Mouse (Mus musculus) left cerebral cortex, adult 8-10 months (tissue): ENCODE results near the gene Phkg2. TPM values are rescaled to one million over a fixed set of nuclear protein-coding genes. Genes with fewer than 3 reads are reported as not detected.
"Not testable (repeated sequence)": the region's sequence is repeated elsewhere in the genome, so short reads cannot be mapped to it uniquely, and the experiment has no call there.

Experiments
- DNase-seq, 2 experiments: peaks; one replicate each; pipeline ENCODE4 v3.0.0; 2022; ENCODE audit warnings: low spot score in 2 of 2
- total RNA-seq, 4 experiments: library from RNA; stranded (reverse); gene quantifications; 2 replicates each; pipeline ENCODE4 v1.2.4; 2022

The Phkg2 gene
- total RNA-seq, 4 experiments from 2014 or later: 74.2 to 85.4 (median 81.9) TPM

GRCm38 (mm10) chr7:127602903-127603302 lies 29.8 kb downstream of the Phkg2 start:
- no peak for DNase-seq

GRCm38 (mm10) chr7:127604256-127604655 lies 31.1 kb downstream of the Phkg2 start:
- no peak for DNase-seq

GRCm38 (mm10) chr7:127607150-127607549 lies 34.0 kb downstream of the Phkg2 start:
- DNase-seq: no peak

GRCm38 (mm10) chr7:127611011-127611410 lies 37.9 kb downstream of the Phkg2 start:
- no peak for DNase-seq

GRCm38 (mm10) chr7:127611561-127611960 lies 38.4 kb downstream of the Phkg2 start:
- no peak for DNase-seq

DNA sequence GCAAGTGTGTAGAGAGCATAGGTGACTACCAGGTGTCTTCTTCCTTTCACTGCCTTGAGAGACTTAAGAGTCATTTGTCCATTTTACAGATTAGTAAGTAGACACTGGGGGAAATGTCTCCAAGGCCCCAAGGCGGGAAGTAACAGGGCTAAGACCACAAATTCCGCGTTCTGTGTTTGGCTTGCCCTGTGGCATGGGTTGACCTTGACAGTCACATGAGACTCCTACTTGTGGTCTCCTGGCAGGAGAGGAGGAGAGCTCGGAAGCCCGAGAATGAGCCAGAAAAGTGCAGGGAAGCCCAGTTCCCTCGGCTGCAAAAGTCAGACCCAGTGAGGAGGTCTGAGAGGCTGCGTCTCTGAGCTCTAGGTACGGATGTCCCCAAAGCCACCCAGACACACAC lies 40.4 kb downstream of the Phkg2 start:
- no peak for DNase-seq

DNA sequence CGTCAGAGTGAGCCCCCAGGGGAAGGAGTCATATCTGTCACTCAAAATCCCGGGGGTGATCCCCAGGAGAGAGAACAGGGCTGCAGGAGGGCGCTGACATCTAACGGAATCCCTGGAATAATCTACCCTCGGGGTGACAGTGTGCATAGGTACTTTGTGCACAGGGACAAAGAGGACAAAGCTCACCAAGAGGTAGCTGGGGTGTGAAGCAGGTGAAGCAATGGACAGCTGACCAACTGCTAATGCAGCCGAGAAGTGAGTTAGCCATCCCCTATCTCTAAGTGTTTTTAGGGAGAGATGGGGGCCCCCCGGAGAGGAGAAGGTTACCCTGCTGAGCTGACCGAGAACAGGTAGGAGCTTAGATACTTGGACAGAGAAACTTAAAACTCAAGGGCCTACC lies 41.0 kb downstream of the Phkg2 start:
- DNase-seq: no peak

DNA sequence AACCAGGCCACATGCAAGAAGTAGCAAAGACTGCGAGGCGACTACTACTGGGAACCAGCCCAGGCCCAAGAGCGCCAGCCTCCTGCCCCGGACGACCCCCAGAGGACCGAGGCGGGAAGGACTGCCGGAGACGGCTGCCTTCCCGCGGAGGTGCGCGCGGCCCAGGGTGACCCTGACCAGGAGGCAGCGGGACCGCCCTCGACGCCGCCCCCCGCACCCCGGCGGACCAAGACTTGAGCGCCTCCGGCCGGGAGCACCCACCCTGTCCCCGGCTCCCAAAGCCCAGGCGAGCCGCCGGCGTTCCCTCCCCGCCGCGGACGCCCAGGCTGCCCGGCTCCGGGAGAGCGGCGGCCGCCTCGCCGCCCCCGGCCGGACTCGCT lies 41.4 kb downstream of the Phkg2 start:
- no peak for DNase-seq

GRCm38 (mm10) chr7:127614891-127615843 lies 42.0 kb downstream of the Phkg2 start, which contains the start of gene Zfp629:
TSS of gene Zfp629 (minus strand) at chr7:127615797.
- DNase-seq: peak; percentile 61 to 72

GRCm38 (mm10) chr7:127616336-127616735 lies 43.2 kb downstream of the Phkg2 start:
- DNase-seq: no peak

GRCm38 (mm10) chr7:127616881-127617280 lies 43.7 kb downstream of the Phkg2 start:
- DNase-seq: no peak

DNA sequence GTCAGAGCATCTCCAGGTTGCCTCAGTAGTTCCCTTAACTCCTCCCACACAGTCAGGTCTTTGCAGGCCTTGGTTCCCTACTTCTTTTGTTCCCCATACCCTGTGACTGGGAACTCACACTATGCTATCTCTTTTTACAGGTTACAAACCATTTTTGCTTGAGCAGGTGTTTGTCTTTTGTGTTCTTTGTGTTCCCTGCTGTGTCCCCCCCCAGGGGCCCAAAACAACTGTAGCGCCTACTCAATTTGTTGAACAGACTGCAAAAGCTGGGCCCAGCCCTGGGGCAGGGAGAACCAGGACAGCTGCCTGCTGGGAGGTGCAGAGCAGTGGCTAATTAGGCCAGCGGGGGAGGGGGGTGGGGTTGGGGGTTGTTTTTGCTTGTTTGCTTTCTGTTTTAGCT lies 44.8 kb downstream of the Phkg2 start:
- DNase-seq: no peak

GRCm38 (mm10) chr7:127618402-127618801 lies 45.3 kb downstream of the Phkg2 start:
- DNase-seq: not testable (repeated sequence)

DNA sequence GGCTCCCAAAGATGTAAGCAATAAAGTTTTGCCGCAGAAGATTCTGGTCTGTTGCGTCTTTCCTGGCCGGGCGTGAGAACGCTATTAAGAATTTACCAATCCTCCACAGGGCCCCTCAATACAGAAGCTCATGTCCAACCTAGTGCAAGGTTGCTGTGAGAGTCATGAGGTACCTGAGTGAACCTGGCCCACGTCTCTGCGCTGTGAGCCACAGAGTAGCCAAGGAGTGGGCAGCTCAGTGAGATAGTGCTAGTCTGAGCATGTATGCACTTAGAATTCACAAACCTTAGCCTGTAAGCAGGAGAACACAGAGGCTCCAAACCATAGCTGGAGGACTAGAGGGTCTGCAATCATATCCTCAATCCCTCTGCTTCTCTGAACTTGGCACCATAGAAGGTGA lies 52.9 kb downstream of the Phkg2 start:
- no peak for DNase-seq

DNA sequence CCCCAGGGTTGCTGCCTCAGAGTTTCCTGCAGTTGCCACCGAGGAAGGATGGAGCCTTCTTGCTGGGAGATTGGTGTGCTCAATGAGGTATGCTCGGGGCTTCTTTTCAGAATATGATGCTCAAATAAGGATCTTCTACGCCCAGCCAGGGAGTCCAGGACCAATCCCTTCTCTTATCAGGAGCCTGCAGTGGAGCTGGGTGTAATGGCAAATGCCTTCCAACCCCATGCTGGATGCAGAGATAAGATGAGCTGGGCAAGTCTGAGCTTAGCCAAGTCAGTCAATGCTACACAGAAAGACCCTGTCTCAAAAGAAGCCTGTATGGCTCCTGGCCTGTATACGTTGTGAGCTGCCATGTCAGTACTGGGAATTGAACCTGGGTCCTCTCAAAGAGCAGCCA lies 53.3 kb downstream of the Phkg2 start:
- DNase-seq: no peak

GRCm38 (mm10) chr7:127628646-127629045 lies 55.5 kb downstream of the Phkg2 start:
- no peak for DNase-seq

- no peak for DNase-seq
Measured at GRCm38 (mm10) chr7:127631416-127631815, 58.3 kb downstream of the Phkg2 start.

Other genes starting within 250 kb of the Phkg2 start
- 10 to 100 TPM; 14.1 to 15.7 (median 15.2) TPM for gene Zfp768, start 227.8 kb upstream of the Phkg2 start, total RNA-seq
- 1 to 10 TPM; 6.6 to 8.8 (median 8.1) TPM for gene Zfp747, start 197.3 kb upstream of the Phkg2 start, total RNA-seq
- 1 to 10 TPM; 3.1 to 5.3 (median 4.2) TPM for gene 9130019O22Rik, start 186.2 kb upstream of the Phkg2 start, total RNA-seq
- 10 to 100 TPM in 1 of 4 experiments, 1 to 10 TPM in 3; 6.5 to 10.3 (median 8.0) TPM for gene E430018J23Rik, start 179.7 kb upstream of the Phkg2 start, total RNA-seq
- gene Zfp764, start 166.5 kb upstream of the Phkg2 start, total RNA-seq: 1 to 10 TPM; 6.1 to 6.7 (median 6.6) TPM
- 10 to 100 TPM; 13.3 to 18.0 (median 16.5) TPM for gene Zfp688, start 151.3 kb upstream of the Phkg2 start, total RNA-seq
- gene Zfp689, start 124.2 kb upstream of the Phkg2 start, total RNA-seq: 1 to 10 TPM; 5.1 to 6.1 (median 5.9) TPM
- 10 to 100 TPM; 29.6 to 35.2 (median 30.4) TPM for gene Prr14, start 113.7 kb upstream of the Phkg2 start, total RNA-seq
- gene Fbrs, start 94.1 kb upstream of the Phkg2 start, total RNA-seq: 10 to 100 TPM; 47.1 to 55.2 (median 51.7) TPM
- gene Srcap, start 61.4 kb upstream of the Phkg2 start, total RNA-seq: 100 to 1,000 TPM; 112 to 117 (median 115) TPM
- gene Gm42715, start 53.8 kb upstream of the Phkg2 start, total RNA-seq: 10 to 100 TPM; 11.1 to 12.3 (median 11.5) TPM
- gene Tmem265, start 11.9 kb upstream of the Phkg2 start, total RNA-seq: 1 to 10 TPM in 2 of 4 experiments, under 1 TPM in 1, not detected in 1; 1.00 to 1.3 (median 1.0) TPM
- 10 to 100 TPM in 2 of 4 experiments, 1 to 10 TPM in 2; 7.4 to 10.5 (median 10.0) TPM for gene Ccdc189, start 15.3 kb downstream of the Phkg2 start, total RNA-seq
- 10 to 100 TPM; 57.1 to 68.5 (median 67.5) TPM for gene Rnf40, start 15.4 kb downstream of the Phkg2 start, total RNA-seq
- gene Zfp629, start 42.5 kb downstream of the Phkg2 start, total RNA-seq: 10 to 100 TPM; 19.3 to 29.3 (median 21.9) TPM
- 10 to 100 TPM; 31.4 to 49.5 (median 43.6) TPM for gene Bcl7c, start 135.6 kb downstream of the Phkg2 start, total RNA-seq
- 1 to 10 TPM; 3.1 to 6.9 (median 4.2) TPM for gene Ctf1, start 139.4 kb downstream of the Phkg2 start, total RNA-seq
- gene Ctf2, start 158.8 kb downstream of the Phkg2 start, total RNA-seq: not detected
- 10 to 100 TPM; 59.3 to 68.5 (median 63.5) TPM for gene Fbxl19, start 171.2 kb downstream of the Phkg2 start, total RNA-seq
- gene Orai3, start 196.5 kb downstream of the Phkg2 start, total RNA-seq: 10 to 100 TPM; 18.0 to 22.2 (median 19.5) TPM
- 10 to 100 TPM; 44.7 to 48.4 (median 46.9) TPM for gene Setd1a, start 203.3 kb downstream of the Phkg2 start, total RNA-seq
- 1 to 10 TPM; 3.9 to 6.2 (median 4.6) TPM for gene Gm49388, start 212.3 kb downstream of the Phkg2 start, total RNA-seq
- gene Hsd3b7, start 227.3 kb downstream of the Phkg2 start, total RNA-seq: 1 to 10 TPM; 4.2 to 9.7 (median 4.6) TPM